Mouse (Mus musculus) forebrain, embryonic 12.5 days (tissue): Measurements from ENCODE around the gene Chat. TPM values are rescaled to one million over a fixed set of nuclear protein-coding genes. Genes with fewer than 3 reads are reported as not detected.

Source experiments
- ATAC-seq: fragments of 200-750 bp; cut with Nextera tagmentation; 2 replicates; pipeline ENCODE4 v1.8.0; 2017; ENCODE audit warnings: moderate TSS enrichment; ENCODE audit not compliant: low FRiP score
- H3K27ac ChIP-seq: fragments of 300-500 bp; sonication (generic); 2 replicates; pipeline ENCODE4 v1.5.1; 2016; ENCODE audit warnings: mild to moderate bottlenecking
- H3K27me3 ChIP-seq: fragments of 300-500 bp; sonication (generic); 2 replicates; pipeline ENCODE4 v1.6.1; 2016; ENCODE audit warnings: mild to moderate bottlenecking
- H3K36me3 ChIP-seq: fragments of 300-500 bp; sonication (generic); replicated peaks from 2 replicates; pipeline ENCODE4 v1.6.1; 2016; ENCODE audit warnings: mild to moderate bottlenecking
- H3K4me1 ChIP-seq: fragments of 300-500 bp; sonication (generic); 2 replicates; pipeline ENCODE4 v1.6.1; 2016
- H3K4me2 ChIP-seq: fragments of 300-500 bp; sonication (generic); 2 replicates; pipeline ENCODE4 v1.6.1; 2016; ENCODE audit warnings: mild to moderate bottlenecking, moderate library complexity
- H3K4me3 ChIP-seq: fragments of 300-500 bp; sonication (generic); replicated peaks from 2 replicates; pipeline ENCODE4 v1.5.1; 2016; ENCODE audit warnings: mild to moderate bottlenecking
- H3K9ac ChIP-seq: fragments of 300-500 bp; sonication (generic); 2 replicates; pipeline ENCODE4 v1.6.1; 2016; ENCODE audit warnings: mild to moderate bottlenecking
- H3K9me3 ChIP-seq: fragments of 300-500 bp; sonication (generic); 2 replicates; pipeline ENCODE4 v1.6.1; 2016
- WGBS: fragments of 180-500 bp; shearing (Covaris S2); methylation state at CpG from one replicate; pipeline ENCODE4 v1.1.7; 2016; 5-methylcytosine and 5-hydroxymethylcytosine counted together
- polyA plus RNA-seq: library from polyadenylated mRNA; unstranded; fragments of >200 nt; fragmentation: Nextera tagmentation; extraction: Ambion mirVana; gene quantifications from 2 replicates; pipeline ENCODE4 v1.2.1, GENCODE M21; 2016

Chat gene
- polyA plus RNA-seq, 1 experiment from 2014 or later, result 0.08 TPM

DNA sequence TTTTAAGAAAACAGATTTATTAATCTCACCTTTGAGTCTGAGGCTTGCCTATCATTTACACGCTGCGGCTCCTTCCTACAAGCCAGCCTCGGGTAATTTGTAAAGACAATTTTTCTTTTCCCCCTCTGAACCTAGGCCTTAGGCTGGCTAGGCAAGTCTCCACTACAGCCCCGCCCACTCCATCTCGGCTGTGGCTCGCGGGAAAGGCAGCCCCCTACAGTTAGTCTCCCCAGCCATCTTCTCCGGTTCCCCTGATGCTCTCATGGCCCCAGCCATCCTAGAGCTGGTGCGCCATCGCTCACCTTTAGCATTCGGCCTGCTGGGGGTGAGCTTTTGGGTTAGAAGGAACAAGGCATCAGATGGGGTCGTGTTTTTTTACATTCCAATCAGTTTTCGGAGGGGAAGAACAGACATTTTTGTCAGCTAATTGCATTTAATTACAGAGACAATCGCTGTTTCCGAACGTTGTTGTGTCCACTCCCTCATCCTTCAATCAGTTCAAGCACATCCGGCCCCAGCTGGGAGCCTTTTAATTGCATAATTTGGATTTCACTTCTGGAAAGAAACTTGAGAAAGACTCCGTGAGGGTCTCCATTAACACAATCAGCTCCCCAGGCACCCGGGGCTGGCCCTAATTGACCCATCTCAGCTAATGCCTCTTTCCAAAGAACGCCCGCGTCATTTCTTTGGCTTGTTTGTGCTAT is 86.2 kb downstream of the Chat start:
- Histone ChIP-seq H3K9me3 (no peaks in the 10 kb centered on the region), H3K27me3 (peaks cover 69% of the 10 kb centered on the region), H3K36me3 (no peaks in the 10 kb centered on the region), H3K27ac (no peak overlapping the region), H3K9ac (no peak overlapping the region), H3K4me3 (0 out of 2 replicates have a peak overlapping the region, but pooled peaks have one; percentile 7), H3K4me2 (peak overlapping the region; percentile 48), H3K4me1 (peaks cover 21% of the 10 kb centered on the region; the same call in 1 of the 2 replicates)
- WGBS, result 5% methylated on average over 22 of the region's 22 CpGs
- ATAC-seq, result peak; percentile 41; the same call in 1 of the 2 replicates

DNA sequence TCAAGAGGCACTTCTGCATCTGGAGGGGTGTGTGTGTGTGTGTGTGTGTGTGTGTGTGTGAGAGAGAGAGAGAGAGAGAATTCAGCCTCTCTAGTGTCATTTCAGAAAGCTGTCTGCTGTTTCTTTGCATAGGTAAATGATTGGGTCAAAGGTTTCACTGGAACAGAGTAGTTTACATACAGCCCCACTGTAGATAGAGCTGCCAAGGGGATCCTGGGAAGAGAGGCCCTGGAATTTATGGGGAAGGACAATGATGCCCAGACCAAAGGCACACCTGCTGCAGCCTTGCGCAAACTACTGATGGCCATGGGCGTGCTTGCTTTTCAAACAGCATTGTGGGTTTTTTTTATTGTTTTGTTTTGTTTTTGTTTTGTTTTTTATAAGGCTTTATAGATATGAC is 93.3 kb downstream of the Chat start:
- H3K4me1 ChIP-seq, result no peaks in the 10 kb centered on the region
- no peak overlapping the region for H3K4me3 ChIP-seq
- H3K4me2 ChIP-seq, result no peak overlapping the region
- H3K9ac ChIP-seq, result no peak overlapping the region
- H3K36me3 ChIP-seq, result no peaks in the 10 kb centered on the region
- H3K27me3 ChIP-seq, result peaks cover 11% of the 10 kb centered on the region
- H3K9me3 ChIP-seq, result no peaks in the 10 kb centered on the region
- 85% methylated on average over 2 of the region's 2 CpGs for WGBS
- no peak overlapping the region for H3K27ac ChIP-seq
- ATAC-seq, result no peak

DNA sequence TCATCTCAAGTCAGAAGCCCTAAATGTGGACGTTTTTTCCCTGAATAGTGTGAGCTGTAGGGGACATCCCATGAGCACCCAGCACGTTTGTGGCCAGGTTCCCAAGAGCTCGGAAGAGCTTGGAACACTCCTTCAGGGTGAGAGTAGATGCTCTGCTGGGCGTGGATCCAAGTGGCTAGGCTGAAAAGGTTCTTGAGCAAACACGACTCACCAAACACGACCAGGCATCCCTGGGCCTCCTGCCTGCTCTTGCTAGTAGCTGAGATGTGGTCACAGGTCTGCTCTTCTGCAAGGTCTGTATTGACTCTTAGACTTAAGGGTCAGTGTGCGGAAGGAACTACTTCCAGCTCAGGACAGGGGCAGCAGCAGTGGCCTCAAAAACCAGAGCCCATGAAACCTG is 96.0 kb downstream of the Chat start:
- H3K27ac ChIP-seq, result no peak overlapping the region
- no peak overlapping the region for H3K4me2 ChIP-seq
- H3K27me3 ChIP-seq, result no peaks in the 10 kb centered on the region
- H3K36me3 ChIP-seq, result no peaks in the 10 kb centered on the region
- H3K9me3 ChIP-seq, result no peaks in the 10 kb centered on the region
- no peaks in the 10 kb centered on the region for H3K4me1 ChIP-seq
- ATAC-seq, result no peak
- no peak overlapping the region for H3K9ac ChIP-seq
- 77% methylated on average over 7 of the region's 7 CpGs for WGBS
- H3K4me3 ChIP-seq, result no peak overlapping the region

DNA sequence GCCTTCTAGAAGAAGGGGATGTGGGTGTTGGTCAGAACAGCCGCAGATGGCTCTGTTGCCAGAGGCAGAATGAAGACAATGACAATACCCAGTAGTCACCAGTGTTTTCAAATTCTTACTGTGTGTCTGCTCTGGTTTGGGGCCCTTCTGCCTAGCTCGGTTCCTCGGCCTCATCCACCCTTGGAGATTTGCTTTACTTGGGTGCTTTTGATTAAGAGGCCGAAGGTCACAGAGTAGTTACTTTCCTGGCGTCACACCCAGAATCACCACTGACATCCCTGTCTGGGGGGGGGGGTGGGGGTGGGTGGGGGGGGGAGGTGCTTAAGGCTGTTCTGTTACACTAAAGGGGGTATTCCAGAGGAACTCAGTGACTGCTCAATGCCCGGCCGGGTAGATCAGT is 101.4 kb downstream of the Chat start:
- ATAC-seq, result no peak
- Histone ChIP-seq H3K4me2 (no peak overlapping the region), H3K4me1 (no peaks in the 10 kb centered on the region), H3K27me3 (no peaks in the 10 kb centered on the region), H3K4me3 (no peak overlapping the region), H3K9me3 (no peaks in the 10 kb centered on the region), H3K27ac (no peak overlapping the region), H3K36me3 (no peaks in the 10 kb centered on the region), H3K9ac (no peak overlapping the region)
- WGBS, result 62% methylated on average over 7 of the region's 7 CpGs

Other genes with a start within 250 kb of the Chat start
- 16.0 and 20.5 TPM in 2 replicates for gene Ogdhl, start 144.0 kb downstream of the Chat start, polyA plus RNA-seq
- gene 1700024G13Rik, start 77.6 kb downstream of the Chat start, polyA plus RNA-seq, result not detected in 2 replicates
- gene Slc18a3, start 1.1 kb downstream of the Chat start, polyA plus RNA-seq, result 0.13 and 0.50 TPM in 2 replicates
- gene Ercc6, start 47.5 kb upstream of the Chat start, polyA plus RNA-seq, result 30.4 and 36.9 TPM in 2 replicates
- 0.53 and 0.91 TPM in 2 replicates for gene Prrxl1, start 133.4 kb upstream of the Chat start, polyA plus RNA-seq
- 0.04 TPM in 1 of 2 replicates, not detected in the other for gene 3425401B19Rik, start 219.3 kb upstream of the Chat start, polyA plus RNA-seq